Mouse (Mus musculus): ENCODE measurements around the gene Galnt6. TPM values are rescaled to one million over a fixed set of nuclear protein-coding genes. Genes with fewer than 3 reads are reported as not detected.

Galnt6 gene
- polyA plus RNA-seq, 1 experiment = not detected

DNA sequence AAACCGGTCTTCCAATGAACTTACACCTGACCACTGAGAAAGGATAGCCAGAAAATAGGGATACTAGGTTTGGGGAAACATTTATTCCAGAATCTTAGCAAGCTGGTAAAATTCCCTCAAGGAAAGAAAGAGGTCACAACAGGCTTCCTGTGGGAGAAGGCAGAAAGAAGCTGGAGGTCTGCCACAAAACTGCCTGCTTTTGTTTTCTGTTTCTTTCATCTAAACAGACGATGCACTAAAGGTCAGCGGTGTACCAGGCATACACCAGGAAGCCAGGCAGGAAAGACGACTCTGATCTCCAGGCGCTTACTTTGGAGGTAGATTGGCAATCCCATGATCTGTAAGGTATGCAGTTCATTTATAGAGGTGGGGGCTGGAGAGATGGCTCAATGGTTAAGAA, 58.3 kb downstream of the Galnt6 start:
- Histone ChIP-seq H3K27ac (replicated peaks; ENCODE audit: low read depth, low read length) (no peak overlapping the region), H3K4me1 (ENCODE audit: control insufficient read depth, insufficient read depth, insufficient read length, low read length) (peaks cover 5% of the 10 kb centered on the region; the same call in 1 of the 2 replicates), H3K4me3 (ENCODE audit: insufficient read depth, low read depth, low read length) (no peak overlapping the region)

DNA sequence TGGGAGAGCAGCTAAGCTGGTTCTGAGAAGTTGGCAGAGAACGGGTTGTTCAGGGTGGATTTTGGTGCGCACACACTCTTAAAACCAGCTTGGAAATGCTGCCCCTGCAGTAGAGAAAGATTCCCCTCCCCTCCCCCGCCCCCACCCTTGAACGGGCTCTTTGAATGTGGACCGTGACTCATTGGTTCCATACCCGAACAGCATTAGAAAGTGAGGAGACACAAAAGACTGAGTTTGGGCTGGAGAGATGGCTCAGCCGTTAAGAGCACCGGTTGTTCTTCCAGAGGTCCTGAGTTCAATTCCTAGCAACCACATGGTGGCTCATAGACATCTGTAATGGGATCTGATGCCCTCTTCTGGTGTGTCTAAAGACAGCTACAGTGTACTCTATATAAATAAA, 59.2 kb downstream of the Galnt6 start:
- Histone ChIP-seq H3K4me3 (ENCODE audit: insufficient read depth, low read depth, low read length) (no peak overlapping the region), H3K4me1 (ENCODE audit: control insufficient read depth, insufficient read depth, insufficient read length, low read length) (peaks cover 5% of the 10 kb centered on the region; the same call in 1 of the 2 replicates), H3K27ac (replicated peaks; ENCODE audit: low read depth, low read length) (no peak overlapping the region)

DNA sequence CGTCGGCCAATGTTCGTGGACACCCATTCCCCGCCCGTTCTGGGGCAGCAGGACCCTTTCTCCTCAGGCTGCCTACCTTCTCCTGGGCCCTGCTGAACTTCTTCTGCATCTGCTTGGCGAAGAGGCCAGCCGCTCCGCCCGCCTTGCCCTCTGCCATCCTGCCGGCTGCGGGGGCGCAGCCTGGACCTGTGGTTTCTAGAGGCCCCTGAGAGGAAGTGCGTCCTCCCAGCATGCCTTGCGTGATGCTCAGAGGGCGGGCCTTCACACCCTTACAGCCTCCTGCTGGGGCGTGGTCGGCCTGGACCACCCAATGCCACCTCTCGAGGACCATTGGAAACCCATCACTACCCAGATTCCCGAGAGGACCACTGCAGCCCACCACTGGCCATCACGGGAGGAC, 59.8 kb downstream of the Galnt6 start, which contains the start of gene Bin2:
Gene Bin2 (minus strand): TSS at position 217 of the 400 bp plus-strand sequence.
- peak within 1 kb of the TSS; percentile 42 for H3K4me3 ChIP-seq (ENCODE audit: insufficient read depth, low read depth, low read length)
- H3K4me1 ChIP-seq (ENCODE audit: control insufficient read depth, insufficient read depth, insufficient read length, low read length) = peaks cover 5% of the 10 kb centered on the region; the same call in 1 of the 2 replicates
- no peak within 1 kb of the TSS for H3K27ac ChIP-seq (replicated peaks; ENCODE audit: low read depth, low read length)

DNA sequence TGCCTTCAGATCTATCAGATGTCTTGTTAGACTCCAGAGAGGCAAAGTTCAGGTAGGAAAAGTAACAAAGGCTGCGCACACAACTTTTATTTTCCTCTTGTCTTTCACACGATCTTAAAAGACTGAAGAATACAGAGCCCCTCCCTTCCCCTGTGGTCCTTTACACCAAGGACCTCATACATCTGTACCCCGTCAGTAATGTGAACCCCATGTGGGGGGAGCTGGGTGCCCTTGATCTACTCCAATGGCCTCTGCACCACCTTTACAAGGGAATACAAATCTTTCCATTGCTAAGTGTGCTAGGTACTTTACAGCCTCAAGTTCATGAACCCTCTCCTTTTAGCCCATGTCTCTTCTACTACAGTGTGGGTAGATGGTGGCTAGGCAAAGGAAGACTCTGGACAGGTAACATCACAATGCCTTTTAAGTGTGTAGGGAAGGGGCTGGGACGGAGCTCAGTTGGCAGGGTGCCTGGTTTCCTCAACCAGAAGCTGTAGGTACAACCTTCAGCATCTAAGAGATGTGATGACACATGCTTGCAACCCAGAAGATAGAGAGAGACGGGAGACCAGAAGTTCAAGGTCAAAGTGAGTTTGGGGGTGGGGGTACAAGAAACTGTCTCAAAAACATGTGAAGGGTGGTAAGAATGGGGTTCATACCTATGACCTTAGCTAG, 61.2 kb downstream of the Galnt6 start:
- Histone ChIP-seq H3K4me1 (ENCODE audit: control insufficient read depth, insufficient read depth, insufficient read length, low read length) (peaks cover 5% of the 10 kb centered on the region; the same call in 1 of the 2 replicates), H3K4me3 (ENCODE audit: insufficient read depth, low read depth, low read length) (no peak overlapping the region), H3K27ac (replicated peaks; ENCODE audit: low read depth, low read length) (no peak overlapping the region)

DNA sequence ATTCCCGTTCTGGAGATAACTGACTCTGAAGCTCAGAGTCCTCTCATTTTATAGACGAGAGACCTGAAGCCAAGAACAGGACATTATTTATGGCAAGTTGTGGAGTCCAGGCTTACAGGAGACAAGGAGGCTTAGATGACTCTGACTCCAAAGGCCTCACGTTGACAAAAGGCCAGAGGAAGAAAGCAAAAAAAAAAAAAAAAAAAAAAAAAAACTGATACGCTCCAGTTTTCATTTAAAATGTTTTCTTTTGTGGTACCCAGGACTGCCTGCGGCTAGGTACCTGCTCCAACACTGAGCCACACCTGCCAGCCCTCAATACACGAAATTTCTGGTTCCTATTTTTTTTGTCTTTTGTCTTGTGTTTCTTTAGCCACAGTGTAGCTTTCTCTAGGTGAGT, 61.8 kb downstream of the Galnt6 start:
- H3K27ac ChIP-seq (replicated peaks; ENCODE audit: low read depth, low read length) = no peak overlapping the region
- H3K4me1 ChIP-seq (ENCODE audit: control insufficient read depth, insufficient read depth, insufficient read length, low read length) = peaks cover 5% of the 10 kb centered on the region; the same call in 1 of the 2 replicates
- H3K4me3 ChIP-seq (ENCODE audit: insufficient read depth, low read depth, low read length) = no peak overlapping the region

DNA sequence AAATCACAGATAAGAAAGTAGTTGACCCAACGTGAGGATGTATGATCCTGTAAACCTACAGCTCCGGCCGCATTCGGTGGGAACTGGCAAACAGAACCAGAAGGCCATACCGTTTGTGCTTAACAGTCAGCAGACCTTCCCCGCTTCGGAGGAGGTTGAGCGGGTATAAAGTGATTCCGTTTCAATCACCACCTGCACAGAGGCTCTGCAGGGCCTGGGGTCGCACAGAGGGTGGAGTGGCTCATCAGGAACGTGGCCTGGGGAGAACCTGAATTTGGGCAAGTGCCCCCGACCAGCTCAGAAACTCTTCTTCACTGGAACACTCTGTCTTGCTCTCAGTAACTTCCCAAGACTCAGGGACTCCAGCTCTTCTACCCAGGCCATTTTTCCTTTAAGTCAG, 62.3 kb downstream of the Galnt6 start:
- Histone ChIP-seq H3K4me3 (ENCODE audit: insufficient read depth, low read depth, low read length) (no peak overlapping the region), H3K27ac (replicated peaks; ENCODE audit: low read depth, low read length) (peak overlapping the region; percentile 19; the same call in 1 of the 2 replicates), H3K4me1 (ENCODE audit: control insufficient read depth, insufficient read depth, insufficient read length, low read length) (peaks cover 5% of the 10 kb centered on the region; the same call in 1 of the 2 replicates)

DNA sequence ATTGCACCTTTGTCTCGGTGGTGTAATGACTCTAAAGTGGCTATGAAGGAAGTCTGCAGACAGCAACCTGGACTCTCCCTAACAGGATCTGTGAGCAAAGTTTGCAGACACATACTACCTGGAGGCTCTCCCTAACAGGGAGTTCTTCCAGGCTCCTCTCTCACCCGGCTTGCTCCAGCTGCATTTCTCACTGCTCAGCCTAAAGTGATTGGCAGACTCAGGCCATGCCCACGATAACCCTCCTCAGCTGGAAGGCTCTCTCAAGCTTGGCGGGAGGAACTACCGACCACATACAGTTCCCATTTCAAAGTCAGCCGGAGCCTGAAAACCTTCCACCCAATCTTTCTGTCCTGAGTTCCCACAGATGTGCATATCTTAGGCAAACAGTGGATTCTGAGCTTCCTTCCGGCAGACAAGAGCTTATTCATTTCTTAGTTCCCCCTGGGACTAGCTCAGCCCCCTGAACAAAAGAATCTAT, 62.9 kb downstream of the Galnt6 start:
- Histone ChIP-seq H3K4me1 (ENCODE audit: control insufficient read depth, insufficient read depth, insufficient read length, low read length) (peaks cover 5% of the 10 kb centered on the region; the same call in 1 of the 2 replicates), H3K27ac (replicated peaks; ENCODE audit: low read depth, low read length) (no peak overlapping the region), H3K4me3 (ENCODE audit: insufficient read depth, low read depth, low read length) (no peak overlapping the region)

DNA sequence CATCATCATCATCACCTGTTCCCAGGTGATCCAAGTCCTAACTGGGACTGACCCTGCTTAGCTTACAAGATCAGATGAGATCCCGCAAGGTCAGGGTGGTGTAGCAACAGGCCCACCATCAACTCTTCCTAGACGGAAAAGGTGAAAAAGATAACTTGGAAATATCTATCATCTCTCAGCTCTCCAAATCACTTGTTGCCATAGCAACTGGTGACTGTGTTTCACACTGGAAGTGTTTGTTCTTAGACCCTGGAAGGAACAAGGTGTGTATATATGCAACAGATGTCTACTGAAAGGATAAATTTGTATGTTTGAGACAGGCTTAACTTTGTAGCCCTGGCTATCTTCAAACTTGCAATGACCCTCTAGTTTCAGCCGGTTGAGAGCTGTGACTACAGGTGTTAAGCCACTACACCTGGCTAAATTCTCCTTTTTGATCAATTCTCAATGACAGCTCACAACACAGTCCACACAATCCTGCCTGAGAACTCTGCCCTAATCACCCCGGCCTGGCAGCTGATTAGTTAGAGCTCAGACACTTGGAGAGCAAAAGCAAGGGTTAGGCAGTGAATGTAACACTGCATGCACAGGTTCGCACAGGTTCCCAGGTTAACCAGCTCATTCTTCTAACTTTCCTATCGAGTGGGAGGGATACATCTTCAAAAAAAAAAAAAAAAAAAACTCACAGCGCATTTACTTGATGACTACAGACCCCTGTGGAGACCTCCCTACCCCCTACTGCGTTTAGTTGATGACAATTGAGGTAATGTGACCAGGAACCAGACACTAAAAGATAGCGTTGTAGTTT, 63.6 kb downstream of the Galnt6 start:
- Histone ChIP-seq H3K27ac (replicated peaks; ENCODE audit: low read depth, low read length) (no peak overlapping the region), H3K4me3 (ENCODE audit: insufficient read depth, low read depth, low read length) (no peak overlapping the region), H3K4me1 (ENCODE audit: control insufficient read depth, insufficient read depth, insufficient read length, low read length) (peaks cover 5% of the 10 kb centered on the region; the same call in 1 of the 2 replicates)

DNA sequence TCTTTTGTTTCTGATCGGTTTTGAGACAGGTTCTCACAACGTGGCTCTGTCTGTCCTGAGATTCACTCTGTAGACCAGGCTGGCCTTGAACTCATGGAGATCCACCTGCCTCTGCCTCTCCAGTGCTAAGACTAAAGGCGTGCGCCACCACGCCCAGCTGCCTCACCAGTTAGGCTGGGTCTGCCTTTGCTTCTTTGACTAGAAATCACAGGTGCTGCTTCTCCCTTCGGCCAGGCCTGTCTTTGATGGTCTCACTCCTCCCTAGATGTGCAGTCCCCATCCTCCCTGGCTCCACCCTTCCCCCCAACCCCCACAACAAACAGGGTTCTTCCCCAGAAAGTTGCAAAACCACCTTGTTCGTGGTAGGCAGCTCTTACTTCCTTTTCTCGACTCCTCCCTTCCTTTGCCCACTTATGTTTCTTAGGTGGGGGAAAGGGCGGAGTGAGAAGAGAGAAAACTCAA, 64.3 kb downstream of the Galnt6 start:
- H3K27ac ChIP-seq (replicated peaks; ENCODE audit: low read depth, low read length) = no peak overlapping the region
- H3K4me1 ChIP-seq (ENCODE audit: control insufficient read depth, insufficient read depth, insufficient read length, low read length) = peaks cover 5% of the 10 kb centered on the region; the same call in 1 of the 2 replicates

DNA sequence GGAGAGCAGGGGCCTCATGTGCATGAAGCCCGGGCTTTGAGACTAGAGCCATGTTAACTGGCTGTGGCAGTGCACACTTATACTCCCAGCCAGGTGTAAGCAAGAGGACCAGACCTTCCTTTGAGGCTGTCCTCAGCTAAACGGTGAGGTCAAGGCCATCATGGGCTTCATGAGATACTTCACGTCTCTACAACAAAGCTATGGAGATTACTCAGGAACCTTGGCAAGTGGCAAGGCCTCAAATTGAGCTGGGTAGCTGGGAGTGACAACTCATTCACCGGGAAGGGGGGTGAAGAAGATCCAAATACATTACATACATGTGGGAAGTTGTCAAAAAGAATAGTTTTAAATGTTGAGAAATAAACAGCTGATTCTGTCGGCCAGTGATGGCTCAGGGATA, 68.4 kb downstream of the Galnt6 start:
- Histone ChIP-seq H3K27ac (replicated peaks; ENCODE audit: low read depth, low read length) (no peak overlapping the region), H3K4me3 (ENCODE audit: insufficient read depth, low read depth, low read length) (no peak overlapping the region), H3K4me1 (ENCODE audit: control insufficient read depth, insufficient read depth, insufficient read length, low read length) (no peaks in the 10 kb centered on the region)

More for the DNA sequence above, 64.3 kb downstream of the Galnt6 start:
- H3K4me3 ChIP-seq (ENCODE audit: insufficient read depth, low read depth, low read length) = no peak overlapping the region

DNA sequence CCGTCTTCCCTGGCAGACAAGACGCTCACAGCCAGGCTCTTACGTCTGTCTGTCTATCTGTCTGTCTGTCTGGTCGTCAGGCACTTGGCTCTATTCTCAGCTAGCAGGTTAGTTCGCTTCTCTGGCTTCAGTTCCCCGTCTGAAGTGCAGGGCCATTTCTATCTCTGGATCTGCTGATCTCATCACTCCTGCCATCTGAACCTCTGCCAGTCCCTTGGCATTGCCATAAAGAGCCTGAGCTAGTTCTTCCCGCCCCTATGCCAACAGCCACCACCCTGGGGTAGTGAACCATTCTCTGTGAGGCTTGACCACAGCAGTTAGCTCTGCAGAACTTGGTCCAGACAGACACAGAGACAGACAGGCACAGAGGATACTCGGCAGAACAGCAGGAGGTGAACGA, 68.9 kb downstream of the Galnt6 start:
- Histone ChIP-seq H3K4me3 (ENCODE audit: insufficient read depth, low read depth, low read length) (no peak overlapping the region), H3K4me1 (ENCODE audit: control insufficient read depth, insufficient read depth, insufficient read length, low read length) (no peaks in the 10 kb centered on the region), H3K27ac (replicated peaks; ENCODE audit: low read depth, low read length) (no peak overlapping the region)

DNA sequence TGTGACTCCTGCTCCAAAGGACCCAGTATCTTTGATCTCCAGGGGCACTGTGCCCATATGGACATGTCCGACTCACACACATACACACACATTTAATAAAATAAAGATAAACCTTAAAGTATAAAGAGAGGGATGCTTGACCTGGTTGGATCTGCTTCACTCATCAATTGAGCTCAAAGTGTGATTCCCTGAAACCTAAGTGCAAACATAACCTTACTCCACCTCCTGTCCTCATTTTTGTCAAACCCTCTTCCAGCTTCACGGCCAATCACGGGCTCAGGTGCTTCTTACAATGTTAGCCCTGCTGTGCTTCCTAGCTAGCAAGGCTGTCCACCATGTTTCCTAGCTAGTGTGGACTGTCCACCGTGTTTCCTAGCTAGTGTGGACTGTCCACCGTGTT, 74.0 kb downstream of the Galnt6 start:
- no peak overlapping the region for H3K27ac ChIP-seq (replicated peaks; ENCODE audit: low read depth, low read length)
- H3K4me3 ChIP-seq (ENCODE audit: insufficient read depth, low read depth, low read length) = no peak overlapping the region
- H3K4me1 ChIP-seq (ENCODE audit: control insufficient read depth, insufficient read depth, insufficient read length, low read length) = no peaks in the 10 kb centered on the region

DNA sequence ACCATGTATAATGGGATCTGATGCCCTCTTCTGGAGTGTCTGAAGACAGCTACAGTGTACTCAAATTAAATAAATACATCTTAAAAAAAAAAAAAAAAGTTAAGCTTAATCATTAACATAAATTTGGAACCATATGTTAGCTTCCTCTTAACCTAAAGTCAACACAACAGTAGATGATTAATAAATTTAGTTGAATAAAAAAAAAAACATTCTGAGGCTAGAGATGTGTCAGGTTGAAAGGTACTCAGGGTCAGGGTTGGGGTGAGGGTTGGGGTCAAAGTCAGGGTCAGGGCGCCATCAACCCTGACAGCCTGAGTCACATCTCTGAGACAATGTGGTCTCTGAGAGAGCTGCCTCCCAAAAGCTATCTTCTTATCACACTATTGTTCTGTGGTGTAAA, 74.9 kb downstream of the Galnt6 start:
- H3K4me1 ChIP-seq (ENCODE audit: control insufficient read depth, insufficient read depth, insufficient read length, low read length) = no peaks in the 10 kb centered on the region
- no peak overlapping the region for H3K4me3 ChIP-seq (ENCODE audit: insufficient read depth, low read depth, low read length)
- H3K27ac ChIP-seq (replicated peaks; ENCODE audit: low read depth, low read length) = no peak overlapping the region

DNA sequence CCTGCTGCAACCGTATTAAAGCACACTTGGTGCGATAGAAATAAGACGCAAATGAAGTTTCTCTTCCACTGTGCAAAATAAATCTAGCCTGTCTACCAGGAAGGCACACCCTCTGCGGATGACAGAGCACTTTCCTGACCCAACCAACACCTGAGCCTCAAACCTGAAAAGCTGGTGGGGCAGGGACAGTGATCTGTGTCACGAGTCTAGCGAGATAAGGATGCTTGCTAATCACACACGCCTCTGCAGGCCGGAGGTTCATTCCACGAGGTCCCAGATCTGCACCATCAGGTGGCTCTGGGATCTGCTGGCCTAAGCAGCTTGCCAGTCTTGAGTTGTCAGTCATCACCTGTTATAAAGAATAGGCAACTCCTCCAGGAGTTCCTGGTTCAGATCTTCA, 77.6 kb downstream of the Galnt6 start:
- no peak overlapping the region for H3K27ac ChIP-seq (replicated peaks; ENCODE audit: low read depth, low read length)
- no peaks in the 10 kb centered on the region for H3K4me1 ChIP-seq (ENCODE audit: control insufficient read depth, insufficient read depth, insufficient read length, low read length)
- no peak overlapping the region for H3K4me3 ChIP-seq (ENCODE audit: insufficient read depth, low read depth, low read length)

DNA sequence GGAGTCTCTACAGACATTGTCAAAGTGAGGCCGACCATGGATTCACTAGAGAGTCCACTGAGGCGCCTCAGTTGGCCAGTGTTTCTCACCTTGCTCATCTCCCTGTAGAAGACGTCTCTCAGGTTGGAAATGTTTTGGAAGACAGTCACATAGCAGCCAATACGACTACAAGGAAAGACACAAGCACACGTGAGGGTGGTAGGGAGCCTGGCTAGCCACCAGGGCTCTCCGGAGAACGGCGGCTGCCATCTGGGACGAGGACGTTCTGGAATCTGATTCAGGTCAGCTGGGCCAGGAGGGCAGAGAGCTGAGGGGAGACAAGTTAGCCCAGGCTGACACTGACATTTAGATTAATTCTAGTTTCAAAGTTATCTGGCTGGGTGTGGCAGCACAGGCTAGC, 79.1 kb downstream of the Galnt6 start:
- H3K27ac ChIP-seq (replicated peaks; ENCODE audit: low read depth, low read length) = no peak overlapping the region
- no peak overlapping the region for H3K4me3 ChIP-seq (ENCODE audit: insufficient read depth, low read depth, low read length)
- no peaks in the 10 kb centered on the region for H3K4me1 ChIP-seq (ENCODE audit: control insufficient read depth, insufficient read depth, insufficient read length, low read length)

All from brown adipose tissue, adult 24 weeks (tissue).